Mouse (Mus musculus) left cerebral cortex, postnatal 4 days (tissue): Measurements from ENCODE around the gene Fam241a. TPM values are rescaled to one million over a fixed set of nuclear protein-coding genes. Genes with fewer than 3 reads are reported as not detected.

Experiments
- DNase-seq: peaks from one replicate; pipeline ENCODE4 v3.0.0-alpha.2; 2022
- intact Hi-C: fragments of 180-260 bp; cut with DNase I; formaldehyde crosslinking; loops from one replicate; pipeline ENCODE4 v1.15.1; 2025
- total RNA-seq, 2 experiments: library from RNA; stranded (reverse); gene quantifications; 2 replicates each; pipeline ENCODE4 v1.2.3; 2021

The Fam241a gene
- total RNA-seq: 10 to 100 TPM; 11.0 to 13.2 TPM

GRCm38 (mm10) chr3:127895792-127896541 is at the start of gene Fam241a:
TSS of gene Fam241a (minus strand) at chr3:127896324.
- peak; percentile 87 for DNase-seq

DNA sequence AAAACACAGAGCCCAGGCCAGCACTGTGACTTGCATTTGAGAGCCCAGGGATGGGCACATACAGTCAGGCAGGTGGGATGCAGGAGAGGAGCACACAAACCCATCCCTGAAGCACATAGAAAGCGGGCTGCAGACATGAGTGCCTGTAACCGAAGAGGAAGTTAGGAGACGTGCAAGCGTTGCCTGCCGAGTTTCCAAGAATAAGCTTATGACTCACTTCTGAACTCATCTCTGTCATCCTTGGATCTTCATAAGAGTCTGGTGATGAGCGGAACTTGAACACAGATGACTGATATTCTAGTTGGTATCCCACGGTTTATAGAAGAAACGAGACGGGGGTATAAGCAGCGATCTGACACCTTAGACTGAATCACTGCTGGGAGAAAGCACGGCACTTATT is 36.3 kb upstream of the Fam241a start:
- intact Hi-C loops: no loop called here
- DNase-seq: no peak

More at GRCm38 (mm10) chr3:127895792-127896541, at the start of gene Fam241a:
- intact Hi-C loops: no loop called here

- intact Hi-C loops: no loop called here
- DNase-seq: no peak
Measured at GRCm38 (mm10) chr3:127930326-127931012, 34.3 kb upstream of the Fam241a start.

GRCm38 (mm10) chr3:127929921-127930320 is 33.8 kb upstream of the Fam241a start:
- DNase-seq: no peak
- intact Hi-C loops: no loop called here

DNA sequence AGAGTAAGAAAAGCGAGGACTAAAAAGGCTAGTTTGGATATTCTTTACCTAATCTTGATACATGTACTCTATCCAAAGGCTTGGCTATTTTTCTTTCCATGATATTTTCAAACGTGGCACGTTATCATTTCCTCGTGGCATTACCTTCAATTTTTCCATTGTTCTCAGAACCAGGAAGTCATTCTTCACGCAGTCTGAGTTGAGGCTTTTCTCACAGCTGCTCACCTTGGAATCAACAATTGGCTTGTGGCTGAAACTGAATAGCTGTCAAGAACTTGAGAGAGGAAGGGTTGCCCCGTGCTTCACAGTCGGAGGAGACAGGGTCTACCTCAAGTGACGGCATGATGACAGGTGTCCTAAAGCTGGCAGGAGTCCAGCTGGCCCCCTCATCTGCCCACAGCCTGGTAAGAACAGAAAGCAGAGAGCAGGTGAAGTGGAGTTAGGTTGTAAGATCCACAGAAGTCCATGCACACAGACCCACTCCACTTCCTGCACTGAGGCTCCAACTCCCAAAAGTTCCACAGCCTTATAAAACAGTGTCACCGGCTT is 30.6 kb upstream of the Fam241a start:
- no peak for DNase-seq
- intact Hi-C loops: no loop called here

DNA sequence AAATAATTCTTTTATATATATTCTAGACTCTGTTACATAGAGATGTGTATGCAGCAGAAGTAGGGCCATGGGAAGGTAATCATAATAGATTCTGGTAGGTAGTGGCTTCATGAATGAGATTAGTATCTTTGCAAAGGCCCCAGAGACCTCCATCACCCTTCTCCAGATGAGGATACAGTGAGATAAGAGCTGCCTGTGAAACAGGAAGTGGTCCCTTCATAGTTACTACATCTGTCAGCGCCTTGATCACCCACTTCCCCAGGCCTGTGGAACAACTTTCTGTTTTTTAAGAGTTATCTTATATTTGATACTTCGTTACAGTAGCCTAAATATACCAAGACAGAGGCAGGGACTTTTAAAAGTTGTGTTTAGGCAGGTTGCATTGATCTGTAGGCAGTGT is 28.3 kb upstream of the Fam241a start:
- DNase-seq: no peak
- intact Hi-C loops: no loop called here

DNA sequence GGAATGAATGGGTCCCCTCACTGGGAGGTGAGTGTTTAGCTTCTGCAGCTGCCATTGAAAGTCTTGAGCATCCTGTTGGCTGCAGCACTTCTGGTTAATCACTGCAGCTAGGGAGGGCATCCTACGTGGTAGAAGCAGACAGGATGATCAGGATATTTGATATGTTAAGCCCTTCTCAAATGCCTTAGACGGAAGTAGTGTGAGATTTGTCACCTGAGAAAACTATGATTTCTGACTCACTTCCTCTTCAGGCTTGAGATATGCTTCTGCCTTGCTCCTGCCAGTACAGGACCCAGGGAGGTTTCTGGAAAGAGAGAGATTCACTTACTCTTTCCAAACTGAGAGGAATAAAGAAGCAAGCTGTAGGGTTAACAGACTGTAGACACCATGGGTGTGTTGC is 27.1 kb upstream of the Fam241a start:
- intact Hi-C loops: no loop called here
- no peak for DNase-seq

DNA sequence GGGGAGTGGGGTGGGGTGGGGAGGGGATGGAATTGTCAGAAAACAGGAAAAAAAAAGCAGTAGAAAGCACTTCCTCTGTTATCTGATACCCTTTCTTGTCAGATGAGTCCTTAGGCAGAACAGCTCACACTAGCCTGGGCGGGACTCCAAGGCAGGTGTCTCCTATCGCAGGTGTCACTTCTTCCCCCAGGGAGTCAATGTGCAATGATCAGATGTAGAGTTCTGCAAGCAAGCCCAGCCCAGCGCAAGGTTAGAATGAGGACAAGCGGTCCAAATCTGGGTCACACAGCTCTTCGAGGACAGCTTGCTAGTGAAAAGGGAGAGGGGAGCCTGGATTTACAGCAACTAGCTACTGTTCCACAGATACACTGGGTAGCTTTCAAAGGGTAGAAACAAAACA is 26.0 kb upstream of the Fam241a start:
- intact Hi-C loops: no loop called here
- no peak for DNase-seq

DNA sequence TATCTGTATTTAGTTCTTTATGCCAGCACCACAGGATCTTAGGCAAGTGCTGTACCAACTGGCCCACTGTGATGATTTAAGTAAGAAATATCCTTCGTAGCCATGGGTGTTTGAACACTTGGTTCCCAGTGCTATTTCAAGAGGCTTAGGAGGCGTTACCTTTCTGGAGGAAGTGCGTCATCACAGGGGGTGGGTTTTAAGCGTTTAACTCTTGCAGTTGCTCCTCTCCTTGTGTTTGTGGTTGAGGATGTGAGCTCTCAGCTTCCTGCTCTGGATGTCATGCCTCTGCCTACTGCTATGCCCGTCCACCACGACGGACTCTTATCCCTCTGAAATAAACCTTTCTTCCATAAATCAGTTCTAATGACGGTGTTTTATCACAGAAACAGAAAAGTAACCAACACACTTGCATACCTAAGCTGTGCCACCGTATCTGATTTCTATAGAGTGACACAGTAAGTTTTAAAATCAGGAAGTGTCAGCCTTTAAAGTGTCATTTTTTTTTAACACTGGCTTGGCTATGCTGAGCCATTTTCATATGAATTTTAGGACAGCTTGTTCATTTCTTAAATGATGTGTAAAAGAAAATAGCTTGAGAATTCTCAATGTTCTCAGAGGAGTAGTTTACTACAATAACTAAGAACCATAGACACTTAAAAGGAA is 22.0 kb upstream of the Fam241a start:
- intact Hi-C loops: no loop called here
- no peak for DNase-seq

- intact Hi-C loops: no loop called here
- DNase-seq: no peak
Measured at GRCm38 (mm10) chr3:127917549-127917948, 21.4 kb upstream of the Fam241a start.

DNA sequence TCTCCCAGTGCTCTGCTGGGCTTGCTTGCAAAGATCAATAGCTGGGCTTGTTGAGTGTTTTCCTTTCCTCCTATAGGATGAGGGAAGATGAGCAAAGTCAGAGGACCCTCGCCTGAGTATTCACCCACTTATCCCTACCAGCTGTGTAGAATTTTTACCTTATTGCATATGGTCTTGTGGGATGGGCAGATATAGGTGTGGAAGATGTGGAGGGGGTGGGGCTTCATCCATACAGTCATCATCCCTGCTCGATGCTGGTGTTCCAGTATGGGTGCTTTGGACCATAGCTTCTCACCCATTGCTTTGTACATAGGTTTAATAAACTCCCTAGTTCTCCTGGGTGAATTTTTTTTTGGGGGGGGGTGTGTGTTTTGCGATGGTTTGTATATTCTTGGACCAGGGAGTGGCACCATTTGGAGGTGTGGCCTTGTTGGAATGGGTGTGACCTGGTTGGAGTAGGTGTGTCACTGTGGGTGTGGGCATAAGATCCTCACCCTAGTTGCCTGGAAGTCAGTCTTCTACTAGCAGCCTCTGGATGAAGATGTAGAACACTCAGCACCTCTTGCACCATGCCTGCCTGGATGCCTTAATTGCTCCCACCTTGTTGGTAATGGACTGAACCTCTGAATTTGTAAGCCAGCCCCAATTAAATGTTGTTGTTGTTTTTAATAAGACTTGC is 19.7 kb upstream of the Fam241a start:
- DNase-seq: no peak
- intact Hi-C loops: no loop called here

DNA sequence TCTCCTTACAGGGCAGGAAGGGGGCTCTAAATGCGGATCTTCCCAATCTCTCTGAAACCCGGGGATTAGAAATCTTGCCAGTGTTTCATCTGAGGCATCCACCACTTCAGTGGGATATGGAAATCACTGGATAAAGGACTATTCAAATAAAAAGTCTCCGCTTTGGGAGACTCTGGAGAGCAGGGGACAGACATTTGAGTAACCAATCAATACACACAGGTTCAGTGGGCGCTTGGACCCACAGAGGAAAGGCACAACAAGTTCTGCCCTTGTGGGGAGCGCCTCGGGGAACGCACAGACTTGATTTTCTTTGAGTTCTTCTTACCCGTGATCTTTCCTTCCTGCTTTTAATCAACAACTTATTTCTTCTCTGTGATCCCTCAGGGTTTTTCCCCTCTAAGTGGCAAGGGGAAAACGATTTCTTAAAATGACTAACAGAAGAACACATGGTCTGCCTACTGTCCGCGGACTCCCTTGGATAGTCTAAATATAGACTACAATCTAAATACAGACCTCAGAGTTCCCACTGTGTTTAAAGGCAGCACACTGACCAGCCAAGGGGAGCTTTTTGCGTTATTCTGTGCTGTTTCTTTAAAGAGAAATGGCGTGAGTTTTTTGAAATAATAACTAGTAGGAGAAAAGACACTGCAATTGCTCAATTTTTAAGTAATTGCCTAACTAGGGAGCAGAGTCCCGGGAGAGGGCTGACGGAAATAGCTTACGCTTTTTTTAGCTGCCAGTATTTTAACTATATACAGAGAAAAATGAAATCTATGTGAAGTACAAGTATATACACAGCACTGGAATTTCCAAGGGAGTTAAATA is 18.0 kb upstream of the Fam241a start:
- intact Hi-C loops: no loop called here

DNA sequence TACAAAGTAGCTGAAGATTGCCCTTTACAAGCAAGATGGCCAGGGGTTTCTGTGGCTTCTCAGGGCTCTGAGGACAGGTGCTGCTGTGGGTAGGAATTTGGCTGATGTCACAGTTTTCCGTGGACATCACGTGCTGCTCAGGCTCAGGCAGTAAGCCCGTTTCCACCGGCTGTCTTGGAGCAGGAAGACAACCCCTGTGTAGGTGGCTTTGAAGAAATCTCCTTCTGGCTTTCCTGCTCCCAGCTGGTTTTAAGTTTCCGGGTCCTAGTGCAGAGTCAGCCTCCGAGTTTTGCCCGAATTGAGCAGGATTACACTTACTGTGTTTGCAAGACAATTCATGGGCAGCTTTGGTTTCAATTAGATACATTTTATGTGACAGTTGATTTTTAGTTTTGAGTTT is 13.8 kb upstream of the Fam241a start:
- DNase-seq: no peak
- intact Hi-C loops: loop anchor here (10.0 kb wide), 1 partner anchor 55 kb away; no protein-coding TSS in a partner anchor

More for the DNA sequence above, 18.0 kb upstream of the Fam241a start:
- no peak for DNase-seq

DNA sequence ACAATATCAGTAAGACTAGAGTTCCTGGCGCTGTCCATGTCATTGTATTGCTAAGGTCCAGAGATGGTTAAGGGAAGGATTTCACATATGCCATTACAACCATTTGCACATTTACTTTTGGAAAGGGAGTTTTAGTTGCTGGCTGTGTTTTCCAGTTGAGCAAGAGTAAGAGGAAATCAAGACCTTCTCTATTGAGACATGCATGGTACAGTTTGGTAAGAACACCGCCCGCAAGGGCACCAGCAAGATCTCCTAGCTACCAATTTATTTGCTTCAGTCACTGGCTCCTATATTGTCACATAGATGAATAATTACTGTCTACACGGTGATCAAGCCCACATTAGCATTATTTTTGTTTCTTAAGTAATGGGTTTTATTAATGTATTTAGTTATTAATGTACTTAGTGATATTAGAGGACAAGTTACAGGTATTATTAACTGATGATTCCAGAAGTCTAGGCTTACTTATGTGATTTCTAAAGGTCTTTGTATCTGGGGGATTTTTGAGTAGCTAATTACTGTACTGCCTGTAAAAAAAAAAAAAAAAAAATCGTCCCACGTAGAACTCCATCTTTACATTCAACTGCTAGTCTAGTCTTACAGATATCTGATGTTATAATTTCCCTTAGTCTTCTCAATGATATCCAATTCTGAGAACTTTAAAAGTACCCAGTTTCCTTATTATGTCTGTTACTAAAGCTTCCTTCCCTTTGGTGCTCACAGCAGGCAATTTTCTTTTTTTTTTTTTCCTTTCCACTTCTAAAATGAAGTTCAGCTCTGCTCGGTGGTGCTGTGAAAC is 944 bp downstream of the Fam241a start:
- intact Hi-C loops: no loop called here
- DNase-seq: no peak

DNA sequence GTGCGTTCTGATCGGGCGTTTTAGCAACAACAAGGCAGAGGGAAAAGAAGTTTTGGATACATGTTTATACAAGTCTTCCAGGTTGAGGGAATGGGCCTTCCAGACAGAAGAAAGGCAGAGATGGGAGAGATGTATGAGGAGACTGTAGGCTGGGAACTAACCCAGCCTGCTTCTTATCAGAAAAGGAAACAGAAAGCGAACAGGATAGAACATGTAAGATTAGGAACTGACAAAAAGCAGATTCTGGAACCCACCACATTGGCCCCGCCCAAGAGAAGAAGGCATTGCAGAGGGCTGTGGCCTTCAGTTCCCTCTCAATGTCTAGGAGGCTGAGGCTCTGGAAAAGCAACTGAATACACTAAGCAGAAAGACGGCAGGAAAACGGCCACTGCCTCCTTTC is 2.2 kb downstream of the Fam241a start:
- DNase-seq: no peak
- intact Hi-C loops: no loop called here

GRCm38 (mm10) chr3:127891906-127892305 is 4.2 kb downstream of the Fam241a start:
- intact Hi-C loops: no loop called here
- no peak for DNase-seq

DNA sequence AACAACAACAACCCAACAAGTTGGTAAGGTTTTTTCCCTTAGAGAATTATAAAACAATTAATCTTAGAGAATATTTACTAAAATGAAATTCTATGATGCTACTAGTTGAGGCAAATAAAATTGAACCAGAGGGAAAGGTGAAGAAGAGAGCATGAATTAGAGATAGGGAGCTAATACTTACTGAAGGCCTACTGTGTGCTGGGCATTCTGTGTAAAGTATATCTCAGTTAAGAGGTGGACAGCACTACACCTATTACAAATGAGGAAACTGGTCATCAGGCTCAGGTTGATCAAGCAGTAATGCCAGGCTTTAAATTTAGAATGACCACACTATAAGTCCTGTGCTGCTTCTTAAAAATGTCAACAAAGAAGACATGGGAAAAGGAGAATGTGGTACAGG is 6.1 kb downstream of the Fam241a start:
- DNase-seq: no peak
- intact Hi-C loops: no loop called here

DNA sequence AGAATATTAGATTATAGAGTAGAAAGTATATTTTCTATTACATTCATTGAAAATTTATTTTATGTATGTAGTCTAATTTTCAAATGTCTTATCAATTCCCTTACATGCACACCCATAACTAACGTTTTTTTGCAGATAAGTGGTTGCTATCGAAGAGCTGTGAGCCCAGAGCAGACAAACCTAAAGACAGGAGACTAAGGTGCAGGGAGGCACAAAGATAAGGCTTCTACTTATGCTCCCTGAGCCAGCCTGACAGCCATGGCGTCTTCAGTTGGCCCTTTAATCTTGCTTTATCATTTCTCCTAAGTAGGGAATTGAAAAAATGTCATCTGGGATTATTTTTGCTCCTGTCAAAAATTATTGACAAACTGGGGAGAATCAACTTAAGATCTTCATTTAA is 6.6 kb downstream of the Fam241a start:
- DNase-seq: no peak
- intact Hi-C loops: no loop called here

DNA sequence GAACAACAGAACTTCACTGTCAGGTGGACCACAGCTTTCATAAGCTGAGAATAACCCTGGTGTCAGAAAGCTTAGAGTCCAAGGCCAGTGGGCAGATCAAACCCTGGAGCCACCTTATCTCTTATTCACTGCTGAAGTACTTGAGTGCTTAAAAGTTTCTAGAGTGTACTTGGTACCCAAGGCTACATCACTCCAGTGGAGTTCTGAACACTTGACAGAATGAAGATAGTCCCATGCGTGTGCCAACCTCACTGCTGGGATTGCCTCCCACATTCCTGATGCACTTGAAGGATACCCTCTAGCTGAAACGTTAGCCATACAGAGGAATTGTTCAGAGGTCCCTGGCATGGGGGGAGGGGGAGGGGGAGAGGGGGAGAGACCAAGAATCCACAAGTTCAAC is 14.4 kb downstream of the Fam241a start:
- DNase-seq: no peak
- intact Hi-C loops: no loop called here
